Mouse (Mus musculus) myocyte (in vitro differentiated cells): Measurements from ENCODE around the gene Shroom1. TPM values are rescaled to one million over a fixed set of nuclear protein-coding genes. Genes with fewer than 3 reads are reported as not detected.

Experiments used
- H3K27me3 ChIP-seq: one replicate; pipeline ENCODE4 v1.6.1; 2011; ENCODE audit not compliant: control insufficient read depth, insufficient read depth, insufficient read length
- H3K36me3 ChIP-seq: one replicate; pipeline ENCODE4 v1.6.1; 2011; ENCODE audit not compliant: control insufficient read depth, insufficient read depth
- H3K4me2 ChIP-seq: one replicate; pipeline ENCODE4 v1.6.1; 2011; ENCODE audit warnings: low read depth, control low read depth
- H3K4me3 ChIP-seq: one replicate; pipeline ENCODE4 v1.5.1; 2011; ENCODE audit warnings: mild to moderate bottlenecking, control low read depth, moderate library complexity
- H3K79me2 ChIP-seq: one replicate; pipeline ENCODE4 v1.6.1; 2011; ENCODE audit not compliant: control insufficient read depth, insufficient read depth
- H3ac ChIP-seq: one replicate; pipeline ENCODE4 v1.6.1; 2011; ENCODE audit not compliant: control insufficient read depth, insufficient read length
- CEBPB ChIP-seq: IDR thresholded peaks from 2 replicates; pipeline ENCODE4 v1.6.1; 2011; ENCODE audit warnings: mild to moderate bottlenecking, moderate library complexity; ENCODE audit not compliant: poor library complexity, insufficient read depth, severe bottlenecking
- E2F4 ChIP-seq: IDR thresholded peaks from one replicate; pipeline ENCODE4 v1.6.1; 2011; ENCODE audit warnings: mild to moderate bottlenecking, control low read depth, moderate library complexity; ENCODE audit not compliant: insufficient read depth
- MAX ChIP-seq: IDR thresholded peaks from one replicate; pipeline ENCODE4 v1.6.1; 2011; ENCODE audit warnings: low read depth, mild to moderate bottlenecking, control low read depth
- MYOD1 ChIP-seq, 3 experiments: IDR thresholded peaks; one replicate each; pipeline ENCODE4 v1.6.1; 2011; ENCODE audit warnings: control low read depth in 2 of 3, low read depth in 2 of 3, mild to moderate bottlenecking in 2 of 3, moderate library complexity in 1 of 3; ENCODE audit not compliant: insufficient read length in 2 of 3, control insufficient read depth in 1 of 3
- MYOG ChIP-seq, 3 experiments: IDR thresholded peaks; one replicate each; pipeline ENCODE4 v1.6.1; 2011; ENCODE audit warnings: control low read depth in 2 of 3, low read depth in 2 of 3, mild to moderate bottlenecking in 2 of 3; ENCODE audit not compliant: insufficient read length in 2 of 3, control insufficient read depth in 1 of 3, insufficient read depth in 1 of 3
- POLR2A ChIP-seq: IDR thresholded peaks from one replicate; pipeline ENCODE4 v1.6.1; 2011; ENCODE audit warnings: low read depth, mild to moderate bottlenecking, control low read depth, moderate library complexity; ENCODE audit not compliant: insufficient read length
- POLR2AphosphoS2 ChIP-seq: IDR thresholded peaks from one replicate; pipeline ENCODE4 v1.6.1; 2011; ENCODE audit warnings: low read depth, control low read depth; ENCODE audit not compliant: insufficient read length
- REST ChIP-seq: IDR thresholded peaks from one replicate; pipeline ENCODE4 v1.6.1; 2011; ENCODE audit warnings: mild to moderate bottlenecking, control low read depth, moderate library complexity; ENCODE audit not compliant: insufficient read depth, insufficient read length
- SRF ChIP-seq: IDR thresholded peaks from one replicate; pipeline ENCODE4 v1.6.1; 2011; ENCODE audit warnings: low read depth; ENCODE audit not compliant: control insufficient read depth, insufficient read length
- TCF12 ChIP-seq: IDR thresholded peaks from one replicate; pipeline ENCODE4 v1.6.1; 2011; ENCODE audit warnings: mild to moderate bottlenecking, control low read depth; ENCODE audit not compliant: poor library complexity, insufficient read depth, severe bottlenecking
- TCF3 ChIP-seq: IDR thresholded peaks from one replicate; pipeline ENCODE4 v1.6.1; 2011; ENCODE audit warnings: low read depth, control low read depth; ENCODE audit not compliant: insufficient read length
- USF1 ChIP-seq: IDR thresholded peaks from one replicate; pipeline ENCODE4 v1.6.1; 2011; ENCODE audit warnings: low read depth, mild to moderate bottlenecking, control low read depth, moderate library complexity
- polyA plus RNA-seq: library from polyadenylated mRNA; unstranded; fragments of >200 nt; fragmentation: generic; extraction: Trizol; gene quantifications from one replicate; pipeline ENCODE4 v1.2.1, GENCODE M21; 2012; ENCODE audit warnings: missing spikeins

Shroom1 gene
- polyA plus RNA-seq, 1 experiment = 0.88 TPM

- Histone ChIP-seq H3K4me2 (no peak overlapping the region), H3K4me3 (no peak overlapping the region), H3ac (no peak overlapping the region), H3K79me2 (no peaks in the 10 kb centered on the region), H3K36me3 (no peaks in the 10 kb centered on the region), H3K27me3 (peaks cover 12% of the 10 kb centered on the region)
- no peak for TF ChIP-seq CEBPB
- TF ChIP-seq USF1 = no peak
- no peak for TF ChIP-seq MYOG (IDR thresholded peaks at IDR 0.05; ENCODE audit: control insufficient read depth in 1 of 3, insufficient read depth in 1 of 3, insufficient read length in 2 of 3, low read depth in 2 of 3)
- no peak for TF ChIP-seq SRF
- no peak for TF ChIP-seq POLR2A
- TF ChIP-seq POLR2AphosphoS2 = no peak
Observed at GRCm38 (mm10) chr11:53472709-53473108, 15.7 kb downstream of the Shroom1 start.

DNA sequence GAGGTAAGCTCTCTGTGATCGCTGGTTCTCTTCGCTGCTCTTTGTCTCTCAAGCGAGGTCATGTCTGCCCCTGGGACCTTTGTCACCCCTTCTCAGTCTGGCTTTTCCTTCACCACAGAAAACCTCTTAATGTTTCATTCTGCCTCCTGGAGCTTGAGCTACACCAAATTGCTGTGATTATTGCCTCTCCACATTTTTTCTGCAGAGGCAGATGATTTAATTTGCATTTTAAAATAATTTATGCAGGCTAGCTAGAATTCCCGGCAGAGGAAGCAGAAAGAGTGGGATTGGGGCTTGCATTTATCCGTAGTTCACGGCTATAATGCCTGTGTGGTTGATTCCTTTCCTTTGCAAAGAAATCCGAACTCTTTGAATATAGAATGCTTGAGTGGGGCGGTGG is 18.6 kb downstream of the Shroom1 start:
- no peaks in the 10 kb centered on the region for H3K79me2 ChIP-seq
- peaks cover 12% of the 10 kb centered on the region for H3K27me3 ChIP-seq
- H3K4me3 ChIP-seq = no peak overlapping the region
- no peak overlapping the region for H3ac ChIP-seq
- no peaks in the 10 kb centered on the region for H3K36me3 ChIP-seq
- no peak overlapping the region for H3K4me2 ChIP-seq
- TF ChIP-seq MAX (no peak), MYOD1 (IDR thresholded peaks at IDR 0.05; ENCODE audit: control insufficient read depth in 1 of 3, insufficient read length in 2 of 3, low read depth in 2 of 3) (no peak), E2F4 (no peak), USF1 (no peak), POLR2AphosphoS2 (no peak), TCF3 (no peak), MYOG (IDR thresholded peaks at IDR 0.05; ENCODE audit: control insufficient read depth in 1 of 3, insufficient read depth in 1 of 3, insufficient read length in 2 of 3, low read depth in 2 of 3) (no peak), POLR2A (no peak)

- Histone ChIP-seq H3K4me2 (no peak overlapping the region), H3ac (no peak overlapping the region)
Observed at GRCm38 (mm10) chr11:53477833-53478232, 20.8 kb downstream of the Shroom1 start.

GRCm38 (mm10) chr11:53478383-53479170 is 21.6 kb downstream of the Shroom1 start:
- Histone ChIP-seq H3K79me2 (no peaks in the 10 kb centered on the region), H3K4me3 (no peak overlapping the region), H3ac (no peak overlapping the region), H3K27me3 (peaks cover 12% of the 10 kb centered on the region), H3K4me2 (no peak overlapping the region), H3K36me3 (no peaks in the 10 kb centered on the region)
- no peak for TF ChIP-seq MYOG (IDR thresholded peaks at IDR 0.05; ENCODE audit: control insufficient read depth in 1 of 3, insufficient read depth in 1 of 3, insufficient read length in 2 of 3, low read depth in 2 of 3)
- no peak for TF ChIP-seq CEBPB
- no peak for TF ChIP-seq REST
- no peak for TF ChIP-seq TCF3
- no peak for TF ChIP-seq SRF
- no peak for TF ChIP-seq MAX

More at GRCm38 (mm10) chr11:53477833-53478232, 20.8 kb downstream of the Shroom1 start:
- Histone ChIP-seq H3K36me3 (no peaks in the 10 kb centered on the region), H3K27me3 (peaks cover 12% of the 10 kb centered on the region), H3K4me3 (no peak overlapping the region), H3K79me2 (no peaks in the 10 kb centered on the region)
- TF ChIP-seq POLR2AphosphoS2 (no peak), REST (no peak), USF1 (no peak), TCF3 (no peak), MYOG (IDR thresholded peaks at IDR 0.05; ENCODE audit: control insufficient read depth in 1 of 3, insufficient read depth in 1 of 3, insufficient read length in 2 of 3, low read depth in 2 of 3) (no peak), CEBPB (no peak), POLR2A (no peak), MYOD1 (IDR thresholded peaks at IDR 0.05; ENCODE audit: control insufficient read depth in 1 of 3, insufficient read length in 2 of 3, low read depth in 2 of 3) (no peak), E2F4 (no peak), MAX (no peak), SRF (no peak), TCF12 (no peak)

DNA sequence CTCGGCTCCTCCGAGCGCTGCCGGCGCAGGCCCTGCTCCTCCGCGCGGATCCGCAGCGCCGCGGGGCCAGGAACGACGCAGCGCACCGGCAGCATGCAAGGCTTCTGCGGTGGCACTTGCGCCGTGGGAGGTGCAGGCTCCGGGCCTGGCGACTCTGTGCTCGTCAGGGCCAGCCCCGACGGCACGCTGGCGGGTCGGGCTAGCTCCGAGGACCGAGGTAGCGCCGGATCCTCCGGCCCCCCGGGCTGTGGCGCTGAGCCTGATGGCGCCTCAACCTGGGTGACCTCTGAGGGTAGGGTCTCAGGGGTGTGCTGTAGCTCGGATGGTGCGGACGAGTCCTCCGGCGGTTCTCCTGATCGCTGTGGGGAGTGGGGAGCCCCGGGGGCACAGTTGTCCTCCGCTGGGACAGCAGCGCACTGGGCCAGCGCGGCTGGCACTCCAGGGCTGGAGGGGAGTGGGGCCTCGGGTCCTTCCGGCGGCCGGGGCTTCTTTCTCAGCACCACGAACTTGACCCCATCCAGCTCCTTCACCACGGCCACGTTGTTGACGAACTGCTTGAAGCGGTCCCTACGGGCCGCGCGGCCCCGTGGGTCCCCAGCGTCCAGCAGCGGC is 22.3 kb downstream of the Shroom1 start:
- peaks cover 6% of the 10 kb centered on the region for H3K27me3 ChIP-seq
- no peak overlapping the region for H3K4me2 ChIP-seq
- TF ChIP-seq USF1 (no peak), MAX (no peak)
- no peaks in the 10 kb centered on the region for H3K36me3 ChIP-seq
- H3K79me2 ChIP-seq = no peaks in the 10 kb centered on the region
- no peak overlapping the region for H3K4me3 ChIP-seq
- no peak overlapping the region for H3ac ChIP-seq
